Mouse (Mus musculus) intestine, embryonic 14.5 days (tissue): ENCODE data around the gene Rnf38. TPM values are rescaled to one million over a fixed set of nuclear protein-coding genes. Genes with fewer than 3 reads are reported as not detected.

Experiments
- ATAC-seq: fragments of 200-750 bp; cut with Nextera tagmentation; replicated peaks from 2 replicates; pipeline ENCODE4 v1.8.0; 2017; ENCODE audit warnings: low read depth, moderate number of reproducible peaks, moderate TSS enrichment, moderate library complexity; ENCODE audit not compliant: low FRiP score, low TSS enrichment
- DNase-seq: peaks from one replicate; pipeline ENCODE4 v3.0.0-alpha.2; 2018; ENCODE audit warnings: low spot score
- H3K27ac ChIP-seq: fragments of 300-500 bp; sonication (generic); 2 replicates; pipeline ENCODE4 v1.5.1; 2014; ENCODE audit warnings: low read depth, mild to moderate bottlenecking, control low read depth
- H3K27me3 ChIP-seq: fragments of 300-500 bp; sonication (generic); replicated peaks from 2 replicates; pipeline ENCODE4 v1.6.1; 2014; ENCODE audit warnings: low read length, control low read depth; ENCODE audit not compliant: control insufficient read depth, insufficient read depth
- H3K36me3 ChIP-seq: fragments of 300-500 bp; sonication (generic); 2 replicates; pipeline ENCODE4 v1.6.1; 2014; ENCODE audit warnings: low read length, control low read depth; ENCODE audit not compliant: control insufficient read depth, insufficient read depth
- H3K4me1 ChIP-seq: fragments of 300-500 bp; sonication (generic); replicated peaks from 2 replicates; pipeline ENCODE4 v1.6.1; 2014; ENCODE audit warnings: low read length, control low read depth, mixed read lengths; ENCODE audit not compliant: control insufficient read depth, insufficient read depth
- H3K4me2 ChIP-seq: fragments of 300-500 bp; sonication (generic); 2 replicates; pipeline ENCODE4 v1.6.1; 2014; ENCODE audit warnings: low read length
- H3K4me3 ChIP-seq: fragments of 300-500 bp; sonication (generic); 2 replicates; pipeline ENCODE4 v1.5.1; 2014; ENCODE audit warnings: low read depth, low read length, control low read depth, mixed read lengths
- H3K9ac ChIP-seq: fragments of 300-500 bp; sonication (generic); 2 replicates; pipeline ENCODE4 v1.6.1; 2014; ENCODE audit warnings: mild to moderate bottlenecking, low read length
- H3K9me3 ChIP-seq: fragments of 300-500 bp; sonication (generic); 2 replicates; pipeline ENCODE4 v1.6.1; 2016; ENCODE audit warnings: low read length, control low read depth; ENCODE audit not compliant: control insufficient read depth
- WGBS: fragments of 180-500 bp; shearing (Covaris S2); extraction: QIAGEN DNeasy Blood & Tissue Kit; methylation state at CpG from one replicate; pipeline ENCODE4 v1.1.7; 2014; 5-methylcytosine and 5-hydroxymethylcytosine counted together
- polyA plus RNA-seq: library from polyadenylated mRNA; unstranded; fragments of >200 nt; fragmentation: Nextera tagmentation; extraction: Ambion mirVana; gene quantifications from 2 replicates; pipeline ENCODE4 v1.2.1, GENCODE M21; 2014

The Rnf38 gene
- polyA plus RNA-seq, 1 experiment from 2014 or later = 26.2 TPM

DNA sequence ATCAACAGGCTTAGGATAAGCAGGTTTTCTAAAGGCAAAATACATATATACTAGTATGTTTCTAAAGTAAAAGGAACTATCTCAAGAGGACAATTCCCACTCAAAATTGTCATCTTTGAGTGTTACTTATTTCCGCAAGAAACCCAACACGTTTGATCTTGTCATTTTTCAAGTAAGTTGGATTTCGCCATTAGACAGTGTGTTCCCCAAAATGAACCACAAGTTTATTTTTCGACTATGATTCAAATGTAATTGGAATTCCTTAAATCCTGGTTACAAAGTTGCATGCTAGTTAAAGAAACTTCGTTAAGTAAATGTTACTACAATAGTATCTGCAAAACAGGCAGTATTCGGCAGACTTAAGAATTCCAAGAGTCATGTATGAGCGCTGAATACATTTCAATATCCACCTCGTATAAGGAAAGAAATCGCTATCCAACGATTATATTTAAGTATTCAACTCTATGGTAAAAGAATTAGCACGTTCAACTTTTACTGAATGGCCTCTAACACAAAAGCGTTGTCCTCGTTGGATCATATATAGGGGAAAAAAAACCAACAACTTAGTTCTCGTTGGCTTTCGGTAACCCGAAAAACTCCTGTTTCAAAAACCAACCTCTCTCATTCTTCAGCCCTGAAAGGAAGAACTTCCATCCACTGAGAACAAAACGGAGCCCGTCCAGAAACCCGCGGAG, 66.7 kb downstream of the Rnf38 start:
- H3K4me2 ChIP-seq = peak overlapping the region; percentile 66
- WGBS = 2% methylated on average over 20 of the region's 20 CpGs
- peak overlapping the region; percentile 79 for H3K4me3 ChIP-seq
- ATAC-seq = no peak
- no peaks in the 10 kb centered on the region for H3K36me3 ChIP-seq
- peaks cover 34% of the 10 kb centered on the region for H3K4me1 ChIP-seq
- no peaks in the 10 kb centered on the region for H3K9me3 ChIP-seq
- peak overlapping the region; percentile 98 for H3K27ac ChIP-seq
- peak overlapping the region; percentile 92 for H3K9ac ChIP-seq
- no peaks in the 10 kb centered on the region for H3K27me3 ChIP-seq
- no peak for DNase-seq

GRCm38 (mm10) chr4:44164621-44165020, 69.0 kb downstream of the Rnf38 start:
- Histone ChIP-seq H3K4me3 (no peak overlapping the region), H3K36me3 (no peaks in the 10 kb centered on the region), H3K27ac (no peak overlapping the region), H3K9me3 (no peaks in the 10 kb centered on the region), H3K4me1 (peaks cover 40% of the 10 kb centered on the region), H3K9ac (no peak overlapping the region), H3K4me2 (peak overlapping the region; percentile 66; the same call in 1 of the 2 replicates), H3K27me3 (no peaks in the 10 kb centered on the region)
- WGBS = 65% methylated on average over 5 of the region's 5 CpGs
- DNase-seq (no peak), ATAC-seq (no peak)

DNA sequence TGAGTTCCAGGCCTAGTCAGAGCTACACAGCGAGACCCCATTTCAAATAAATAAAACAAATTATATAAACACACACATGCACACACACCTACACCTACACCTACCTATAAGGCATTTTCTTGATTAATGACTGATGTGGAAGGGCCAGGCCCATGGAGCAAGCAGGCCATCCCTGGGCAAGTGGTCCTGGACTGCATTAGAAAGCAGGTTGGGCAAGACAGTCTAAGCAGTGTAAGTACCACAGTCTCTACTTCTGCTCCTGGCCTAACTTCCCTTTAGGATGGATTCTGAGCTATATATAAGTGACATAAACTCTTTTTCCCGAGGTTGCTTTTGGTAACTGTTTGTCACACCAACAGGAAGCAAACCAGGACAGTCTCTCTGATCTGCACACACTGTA, 70.6 kb downstream of the Rnf38 start:
- ATAC-seq (no peak), DNase-seq (no peak)
- Histone ChIP-seq H3K27me3 (no peaks in the 10 kb centered on the region), H3K4me1 (peaks cover 34% of the 10 kb centered on the region), H3K9me3 (no peaks in the 10 kb centered on the region), H3K36me3 (no peaks in the 10 kb centered on the region; the same call in 1 of the 2 replicates), H3K9ac (no peak overlapping the region), H3K27ac (no peak overlapping the region), H3K4me2 (no peak overlapping the region), H3K4me3 (no peak overlapping the region)
- WGBS = 62% methylated on average over 2 of the region's 2 CpGs

GRCm38 (mm10) chr4:44160990-44161689, 72.4 kb downstream of the Rnf38 start:
- WGBS = 54% methylated on average over 13 of the region's 13 CpGs
- H3K36me3 ChIP-seq = peaks cover 6% of the 10 kb centered on the region; the same call in 1 of the 2 replicates
- H3K9me3 ChIP-seq = no peaks in the 10 kb centered on the region
- ATAC-seq (0 out of 2 replicates have a peak, but pooled peaks have one; percentile 68), DNase-seq (no peak)
- H3K4me2 ChIP-seq = no peak overlapping the region
- peaks cover 31% of the 10 kb centered on the region for H3K4me1 ChIP-seq
- no peaks in the 10 kb centered on the region for H3K27me3 ChIP-seq
- no peak overlapping the region for H3K9ac ChIP-seq
- no peak overlapping the region for H3K27ac ChIP-seq
- H3K4me3 ChIP-seq = no peak overlapping the region

GRCm38 (mm10) chr4:44159839-44160238, 73.8 kb downstream of the Rnf38 start:
- Histone ChIP-seq H3K36me3 (peaks cover 6% of the 10 kb centered on the region; the same call in 1 of the 2 replicates), H3K27ac (no peak overlapping the region), H3K4me2 (no peak overlapping the region), H3K4me3 (no peak overlapping the region), H3K27me3 (no peaks in the 10 kb centered on the region), H3K9ac (no peak overlapping the region), H3K9me3 (no peaks in the 10 kb centered on the region), H3K4me1 (peaks cover 19% of the 10 kb centered on the region)
- ATAC-seq (no peak), DNase-seq (no peak)
- 75% methylated on average over 8 of the region's 8 CpGs for WGBS

- peaks cover 15% of the 10 kb centered on the region for H3K36me3 ChIP-seq
- no peak overlapping the region for H3K4me2 ChIP-seq
- no peaks in the 10 kb centered on the region for H3K27me3 ChIP-seq
- DNase-seq = no peak
- peaks cover 2% of the 10 kb centered on the region for H3K4me1 ChIP-seq
- no peak overlapping the region for H3K27ac ChIP-seq
- ATAC-seq = no peak
- WGBS = 59% methylated on average over 6 of the region's 6 CpGs
- H3K9ac ChIP-seq = no peak overlapping the region
- no peaks in the 10 kb centered on the region for H3K9me3 ChIP-seq
- no peak overlapping the region for H3K4me3 ChIP-seq
Measured at GRCm38 (mm10) chr4:44156481-44156880, 77.1 kb downstream of the Rnf38 start.

DNA sequence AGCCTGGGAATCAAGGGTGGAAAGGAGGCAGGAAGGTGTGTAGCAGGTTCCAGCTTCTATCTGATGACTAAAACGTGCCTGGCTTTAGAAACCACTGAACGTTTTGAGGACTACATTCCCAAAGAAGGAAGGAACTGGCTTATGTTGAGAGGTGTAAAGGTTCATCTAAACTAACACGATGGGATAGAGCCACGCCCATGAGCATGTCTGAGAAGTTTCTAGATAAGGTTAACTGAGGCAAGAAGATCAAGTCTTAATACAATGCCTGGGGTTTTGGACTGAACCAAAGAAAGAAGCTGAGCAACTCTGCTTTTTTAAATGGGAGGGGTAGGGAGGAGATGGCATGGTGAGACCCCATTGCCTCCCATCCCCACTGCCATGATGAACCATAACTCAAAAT, 78.7 kb downstream of the Rnf38 start:
- ATAC-seq = no peak
- Histone ChIP-seq H3K9ac (no peak overlapping the region), H3K27ac (no peak overlapping the region), H3K27me3 (no peaks in the 10 kb centered on the region), H3K4me3 (no peak overlapping the region), H3K36me3 (peaks cover 31% of the 10 kb centered on the region), H3K9me3 (no peaks in the 10 kb centered on the region), H3K4me2 (no peak overlapping the region), H3K4me1 (no peaks in the 10 kb centered on the region; the same call in 1 of the 2 replicates)
- WGBS = 89% methylated on average over 4 of the region's 4 CpGs
- no peak for DNase-seq

- 85% methylated on average over 4 of the region's 4 CpGs for whole genome bisulfite sequencing
Measured at GRCm38 (mm10) chr4:44152904-44153303, 80.7 kb downstream of the Rnf38 start.

More at GRCm38 (mm10) chr4:44152904-44153303, 80.7 kb downstream of the Rnf38 start:
- H3K4me1 ChIP-seq = no peaks in the 10 kb centered on the region; the same call in 1 of the 2 replicates
- no peak for ATAC-seq
- no peak overlapping the region for H3K4me3 ChIP-seq
- no peak for DNase-seq
- no peak overlapping the region for H3K27ac ChIP-seq
- peaks cover 49% of the 10 kb centered on the region for H3K36me3 ChIP-seq
- H3K9ac ChIP-seq = no peak overlapping the region
- no peaks in the 10 kb centered on the region for H3K27me3 ChIP-seq
- H3K9me3 ChIP-seq = no peaks in the 10 kb centered on the region
- no peak overlapping the region for H3K4me2 ChIP-seq
